Mouse (Mus musculus) heart, postnatal 4 days (tissue): ENCODE results near the gene Basp1. TPM values are rescaled to one million over a fixed set of nuclear protein-coding genes. Genes with fewer than 3 reads are reported as not detected.
A peak's percentile ranks its signal among the peaks of the same experiment; 100 is the strongest.

Experiments
- DNase-seq: peaks from one replicate; pipeline ENCODE4 v3.0.0; 2021
- total RNA-seq, 2 experiments: library from RNA; stranded (reverse); gene quantifications; 2 replicates each; pipeline ENCODE4 v1.2.3; 2021

The Basp1 gene
- total RNA-seq, 2 experiments from 2014 or later = 13.7 to 15.5 TPM

GRCm38 (mm10) chr15:25415958-25416357, 2.4 kb upstream of the Basp1 start:
- DNase-seq = no peak

- peak; percentile 90 for DNase-seq
These were observed 1.2 kb upstream of the Basp1 start for GRCm38 (mm10) chr15:25414747-25415119.

GRCm38 (mm10) chr15:25414011-25414746, 615 bp upstream of the Basp1 start:
- no peak for DNase-seq

GRCm38 (mm10) chr15:25412761-25413261, 753 bp downstream of the Basp1 start:
- peak; percentile 10 for DNase-seq

GRCm38 (mm10) chr15:25412171-25412641, 1.4 kb downstream of the Basp1 start:
- peak; percentile 35 for DNase-seq

GRCm38 (mm10) chr15:25411461-25411860, 2.1 kb downstream of the Basp1 start:
- no peak for DNase-seq

GRCm38 (mm10) chr15:25405926-25406325, 7.6 kb downstream of the Basp1 start:
- no peak for DNase-seq

GRCm38 (mm10) chr15:25403879-25404278, 9.7 kb downstream of the Basp1 start:
- no peak for DNase-seq

- DNase-seq = no peak
These were observed 11.6 kb downstream of the Basp1 start for GRCm38 (mm10) chr15:25402001-25402400.

GRCm38 (mm10) chr15:25400276-25400675, 13.3 kb downstream of the Basp1 start:
- no peak for DNase-seq

GRCm38 (mm10) chr15:25395912-25396590, 17.5 kb downstream of the Basp1 start:
- no peak for DNase-seq

GRCm38 (mm10) chr15:25392525-25393099, 21.0 kb downstream of the Basp1 start:
- DNase-seq = no peak

- DNase-seq = no peak
These were observed 22.4 kb downstream of the Basp1 start for GRCm38 (mm10) chr15:25391210-25391609.

GRCm38 (mm10) chr15:25387572-25387971, 26.0 kb downstream of the Basp1 start:
- no peak for DNase-seq

GRCm38 (mm10) chr15:25380051-25380450, 33.5 kb downstream of the Basp1 start:
- no peak for DNase-seq

GRCm38 (mm10) chr15:25378707-25379106, 34.9 kb downstream of the Basp1 start:
- no peak for DNase-seq

- DNase-seq = no peak
These were observed 36.6 kb downstream of the Basp1 start for GRCm38 (mm10) chr15:25376914-25377313.

- no peak for DNase-seq
These were observed 40.1 kb downstream of the Basp1 start for GRCm38 (mm10) chr15:25373486-25373885.

GRCm38 (mm10) chr15:25369522-25369921, 44.0 kb downstream of the Basp1 start:
- no peak for DNase-seq

GRCm38 (mm10) chr15:25365503-25365902, 48.1 kb downstream of the Basp1 start:
- DNase-seq = no peak

- DNase-seq = no peak
These were observed 48.6 kb downstream of the Basp1 start for GRCm38 (mm10) chr15:25364819-25365463.

- DNase-seq = peak; percentile 31
These were observed 49.3 kb downstream of the Basp1 start for GRCm38 (mm10) chr15:25364160-25364818.
